Mouse (Mus musculus): ENCODE results near the gene H2-M10.5. TPM values are rescaled to one million over a fixed set of nuclear protein-coding genes. Genes with fewer than 3 reads are reported as not detected.

Gene H2-M10.5
- total RNA-seq (2023): not detected in 4 replicates

GRCm38 (mm10) chr17:36772610-36773009, at the start of gene H2-M10.5:
TSS of gene H2-M10.5 (plus strand) at chr17:36772910.

GRCm38 (mm10) chr17:36811871-36812270, 39.2 kb downstream of the H2-M10.5 start, which contains the start of gene H2-M10.6:
TSS of gene H2-M10.6 (plus strand) at chr17:36812171.

Other genes with a start within 250 kb of the H2-M10.5 start
- gene H2-M11, start 225.8 kb upstream of the H2-M10.5 start, total RNA-seq (2023): not detected in 4 replicates
- gene H2-M9, start 130.2 kb upstream of the H2-M10.5 start, total RNA-seq (2023): not detected in 4 replicates
- gene H2-M1, start 100.7 kb upstream of the H2-M10.5 start, total RNA-seq (2023): not detected in 4 replicates
- not detected in 4 replicates for gene H2-M10.6, start 39.3 kb downstream of the H2-M10.5 start, total RNA-seq (2023)
- 179 to 202 TPM (median 188 TPM) in 4 replicates for gene Trim26, start 64.2 kb downstream of the H2-M10.5 start, total RNA-seq (2023)
- not detected in 4 replicates for gene Trim15, start 94.3 kb downstream of the H2-M10.5 start, total RNA-seq (2023)
- 0.25 to 0.35 TPM in 2 of 4 replicates, not detected in the others for gene Trim10, start 96.7 kb downstream of the H2-M10.5 start, total RNA-seq (2023)
- not detected in 4 replicates for gene Trim40, start 117.2 kb downstream of the H2-M10.5 start, total RNA-seq (2023)
- not detected in 4 replicates for gene Trim31, start 125.2 kb downstream of the H2-M10.5 start, total RNA-seq (2023)
- gene Rnf39, start 170.0 kb downstream of the H2-M10.5 start, total RNA-seq (2023): not detected in 4 replicates
- 96.5 to 112 TPM (median 98.9 TPM) in 4 replicates for gene Ppp1r11, start 178.8 kb downstream of the H2-M10.5 start, total RNA-seq (2023)
- gene Znrd1, start 185.6 kb downstream of the H2-M10.5 start, total RNA-seq (2023): 74.9 to 82.2 TPM (median 80.0 TPM) in 4 replicates
- 1.0 to 2.7 TPM (median 1.3 TPM) in 4 replicates for gene Znrd1as, start 185.7 kb downstream of the H2-M10.5 start, total RNA-seq (2023)
- gene 2410137M14Rik, start 208.3 kb downstream of the H2-M10.5 start, total RNA-seq (2023): not detected in 4 replicates
- not detected in 4 replicates for gene H2-M5, start 216.6 kb downstream of the H2-M10.5 start, total RNA-seq (2023)
- not detected in 4 replicates for gene Zfp57, start 228.3 kb downstream of the H2-M10.5 start, total RNA-seq (2023)